Mouse (Mus musculus): ENCODE results near the gene Mrps23. TPM values are rescaled to one million over a fixed set of nuclear protein-coding genes. Genes with fewer than 3 reads are reported as not detected.

The Mrps23 gene
- polyA plus RNA-seq (2016; fragmentation: Nextera tagmentation; extraction: Ambion mirVana): 69.5 and 71.1 TPM in 2 replicates

- Histone ChIP-seq H3K9me3 (no peaks in the 10 kb centered on the region), H3K36me3 (peaks cover 9% of the 10 kb centered on the region; the same call in 1 of the 2 replicates), H3K9ac (replicated peaks) (peak within 1 kb of the TSS; percentile 86), H3K4me1 (peaks cover 25% of the 10 kb centered on the region), H3K4me3 (peak within 1 kb of the TSS; percentile 87), H3K27ac (replicated peaks) (peak within 1 kb of the TSS; percentile 81), H3K27me3 (peaks cover 9% of the 10 kb centered on the region; the same call in 1 of the 2 replicates), H3K4me2 (replicated peaks) (peak within 1 kb of the TSS; percentile 83)
- peak; percentile 94 for ATAC-seq (ENCODE audit: low FRiP score, low read depth)
- WGBS: under 1% methylated on average over 51 of the region's 51 CpGs
These were observed at the start of gene Mrps23 for GRCm38 (mm10) chr11:88203712-88204532. Mrps23 (plus strand) TSS chr11:88204388.

- H3K27ac ChIP-seq (replicated peaks): no peak overlapping the region; the same call in 1 of the 2 replicates
- H3K4me3 ChIP-seq: no peak overlapping the region
- H3K4me2 ChIP-seq (replicated peaks): no peak overlapping the region
- H3K4me1 ChIP-seq: peaks cover 65% of the 10 kb centered on the region
- no peak for ATAC-seq (ENCODE audit: low FRiP score, low read depth)
- H3K9me3 ChIP-seq: no peaks in the 10 kb centered on the region
- WGBS: 69% methylated on average over 8 of the region's 8 CpGs
- H3K36me3 ChIP-seq: no peaks in the 10 kb centered on the region; the same call in 1 of the 2 replicates
- peaks cover 22% of the 10 kb centered on the region for H3K27me3 ChIP-seq
- H3K9ac ChIP-seq (replicated peaks): no peak overlapping the region
These were observed 49.7 kb upstream of the Mrps23 start for GRCm38 (mm10) chr11:88154500-88154899.

GRCm38 (mm10) chr11:88155451-88155850, 48.7 kb upstream of the Mrps23 start:
- Histone ChIP-seq H3K4me3 (no peak overlapping the region), H3K4me1 (peaks cover 71% of the 10 kb centered on the region), H3K27me3 (peaks cover 31% of the 10 kb centered on the region), H3K9me3 (no peaks in the 10 kb centered on the region), H3K9ac (replicated peaks) (no peak overlapping the region), H3K4me2 (replicated peaks) (no peak overlapping the region), H3K36me3 (no peaks in the 10 kb centered on the region; the same call in 1 of the 2 replicates), H3K27ac (replicated peaks) (no peak overlapping the region)
- 63% methylated on average over 3 of the region's 3 CpGs for WGBS
- ATAC-seq (ENCODE audit: low FRiP score, low read depth): no peak

GRCm38 (mm10) chr11:88155998-88156397, 48.2 kb upstream of the Mrps23 start:
- Histone ChIP-seq H3K9ac (replicated peaks) (no peak overlapping the region), H3K4me1 (peaks cover 73% of the 10 kb centered on the region), H3K36me3 (no peaks in the 10 kb centered on the region; the same call in 1 of the 2 replicates), H3K27me3 (peaks cover 31% of the 10 kb centered on the region), H3K9me3 (no peaks in the 10 kb centered on the region), H3K27ac (replicated peaks) (no peak overlapping the region), H3K4me3 (no peak overlapping the region), H3K4me2 (replicated peaks) (no peak overlapping the region)
- no peak for ATAC-seq (ENCODE audit: low FRiP score, low read depth)
- WGBS: 62% methylated on average over 8 of the region's 8 CpGs

GRCm38 (mm10) chr11:88156403-88156802, 47.8 kb upstream of the Mrps23 start:
- Histone ChIP-seq H3K36me3 (no peaks in the 10 kb centered on the region; the same call in 1 of the 2 replicates), H3K4me3 (no peak overlapping the region), H3K9me3 (no peaks in the 10 kb centered on the region), H3K27ac (replicated peaks) (no peak overlapping the region), H3K9ac (replicated peaks) (no peak overlapping the region), H3K4me1 (peaks cover 72% of the 10 kb centered on the region), H3K4me2 (replicated peaks) (no peak overlapping the region), H3K27me3 (peaks cover 31% of the 10 kb centered on the region)
- ATAC-seq (ENCODE audit: low FRiP score, low read depth): no peak
- 48% methylated on average over 2 of the region's 2 CpGs for WGBS

GRCm38 (mm10) chr11:88158842-88159246, 45.3 kb upstream of the Mrps23 start:
- no peak for ATAC-seq (ENCODE audit: low FRiP score, low read depth)
- no peak overlapping the region for H3K9ac ChIP-seq (replicated peaks)
- peaks cover 58% of the 10 kb centered on the region for H3K4me1 ChIP-seq
- H3K4me3 ChIP-seq: no peak overlapping the region
- 0 out of 2 replicates have a peak overlapping the region, but pooled peaks have one; percentile 8 for H3K27ac ChIP-seq (replicated peaks)
- H3K36me3 ChIP-seq: no peaks in the 10 kb centered on the region
- H3K9me3 ChIP-seq: no peaks in the 10 kb centered on the region
- H3K27me3 ChIP-seq: peaks cover 41% of the 10 kb centered on the region
- no peak overlapping the region for H3K4me2 ChIP-seq (replicated peaks)
- 92% methylated on average over 5 of the region's 5 CpGs for WGBS

- no peak for ATAC-seq (ENCODE audit: low FRiP score, low read depth)
- H3K27ac ChIP-seq (replicated peaks): 0 out of 2 replicates have a peak overlapping the region, but pooled peaks have one; percentile 8
- 79% methylated on average over 11 of the region's 11 CpGs for WGBS
- no peak overlapping the region for H3K9ac ChIP-seq (replicated peaks)
- no peak overlapping the region for H3K4me2 ChIP-seq (replicated peaks)
- peaks cover 55% of the 10 kb centered on the region for H3K4me1 ChIP-seq
- H3K27me3 ChIP-seq: peaks cover 42% of the 10 kb centered on the region
- H3K4me3 ChIP-seq: no peak overlapping the region
- H3K9me3 ChIP-seq: no peaks in the 10 kb centered on the region
- no peaks in the 10 kb centered on the region for H3K36me3 ChIP-seq
These were observed 44.8 kb upstream of the Mrps23 start for GRCm38 (mm10) chr11:88159389-88159788.

- Histone ChIP-seq H3K4me1 (peaks cover 56% of the 10 kb centered on the region), H3K4me2 (replicated peaks) (peak overlapping the region; percentile 60; the same call in 1 of the 2 replicates), H3K36me3 (no peaks in the 10 kb centered on the region), H3K9me3 (no peaks in the 10 kb centered on the region), H3K4me3 (no peak overlapping the region), H3K9ac (replicated peaks) (no peak overlapping the region), H3K27ac (replicated peaks) (peak overlapping the region; percentile 91), H3K27me3 (peaks cover 45% of the 10 kb centered on the region)
- WGBS: 38% methylated on average over 5 of the region's 5 CpGs
- no peak for ATAC-seq (ENCODE audit: low FRiP score, low read depth)
These were observed 43.9 kb upstream of the Mrps23 start for GRCm38 (mm10) chr11:88160316-88160715.

- H3K9ac ChIP-seq (replicated peaks): peak overlapping the region; percentile 52
- H3K9me3 ChIP-seq: no peaks in the 10 kb centered on the region
- peak overlapping the region; percentile 91 for H3K27ac ChIP-seq (replicated peaks)
- H3K27me3 ChIP-seq: peaks cover 41% of the 10 kb centered on the region
- WGBS: under 1% methylated on average over 18 of the region's 33 CpGs
- no peaks in the 10 kb centered on the region for H3K36me3 ChIP-seq
- peak; percentile 79 for ATAC-seq (ENCODE audit: low FRiP score, low read depth)
- H3K4me2 ChIP-seq (replicated peaks): peak overlapping the region; percentile 60
- peak overlapping the region; percentile 31 for H3K4me3 ChIP-seq
- H3K4me1 ChIP-seq: peaks cover 58% of the 10 kb centered on the region
These were observed 43.1 kb upstream of the Mrps23 start for GRCm38 (mm10) chr11:88161051-88161581.

GRCm38 (mm10) chr11:88161651-88162362, 42.4 kb upstream of the Mrps23 start:
- peak overlapping the region; percentile 31 for H3K4me3 ChIP-seq
- peaks cover 54% of the 10 kb centered on the region for H3K4me1 ChIP-seq
- peak overlapping the region; percentile 91 for H3K27ac ChIP-seq (replicated peaks)
- H3K36me3 ChIP-seq: no peaks in the 10 kb centered on the region
- WGBS: under 1% methylated on average over 14 of the region's 15 CpGs
- H3K27me3 ChIP-seq: peaks cover 41% of the 10 kb centered on the region
- no peaks in the 10 kb centered on the region for H3K9me3 ChIP-seq
- peak overlapping the region; percentile 52 for H3K9ac ChIP-seq (replicated peaks)
- peak overlapping the region; percentile 60 for H3K4me2 ChIP-seq (replicated peaks)
- peak; percentile 84 for ATAC-seq (ENCODE audit: low FRiP score, low read depth)

GRCm38 (mm10) chr11:88162740-88163139, 41.4 kb upstream of the Mrps23 start:
- ATAC-seq (ENCODE audit: low FRiP score, low read depth): no peak
- WGBS: 43% methylated on average over 4 of the region's 4 CpGs
- Histone ChIP-seq H3K4me3 (no peak overlapping the region), H3K27me3 (peaks cover 41% of the 10 kb centered on the region), H3K9me3 (no peaks in the 10 kb centered on the region), H3K27ac (replicated peaks) (no peak overlapping the region; the same call in 1 of the 2 replicates), H3K4me2 (replicated peaks) (no peak overlapping the region), H3K36me3 (no peaks in the 10 kb centered on the region), H3K9ac (replicated peaks) (no peak overlapping the region), H3K4me1 (peaks cover 54% of the 10 kb centered on the region)
